Mouse (Mus musculus) left cerebral cortex, adult 9 months (tissue): ENCODE data around the gene Gdpd5.

ENCODE experiments used
- DNase-seq, 2 experiments: peaks; one replicate each; pipeline ENCODE4 v3.0.0; 2022; ENCODE audit warnings: low spot score in 2 of 2

Gdpd5 gene

DNA sequence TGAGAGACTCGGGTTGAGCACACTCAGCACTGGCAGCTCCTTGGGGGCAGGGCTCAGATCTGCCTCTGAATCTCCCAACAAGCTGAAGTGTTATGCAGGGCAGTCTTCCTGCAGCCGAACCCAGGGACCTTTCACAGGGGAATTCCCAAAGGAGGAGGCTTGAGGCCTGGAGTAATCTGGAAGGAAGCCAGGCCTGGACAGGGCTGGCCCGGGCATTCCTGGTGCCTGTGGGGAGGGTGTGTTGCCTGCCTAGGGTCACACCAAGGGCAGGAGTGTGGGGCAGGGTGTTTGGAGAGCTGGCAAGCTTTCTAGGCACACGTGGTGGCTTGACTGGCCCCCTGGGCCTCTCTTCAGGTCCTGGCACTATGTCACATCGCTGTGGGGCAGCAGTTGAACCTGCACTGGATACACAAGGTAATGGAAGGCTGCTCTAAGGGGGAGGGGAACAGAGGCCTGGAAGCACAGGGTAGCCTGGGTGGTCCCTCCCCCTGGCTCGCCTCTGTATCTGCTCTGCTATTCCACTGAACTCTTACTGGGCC lies 60.4 kb downstream of the Gdpd5 start:
- DNase-seq, result no peak

- no peak for DNase-seq
These were observed 62.0 kb downstream of the Gdpd5 start for GRCm38 (mm10) chr7:99443164-99443563.

DNA sequence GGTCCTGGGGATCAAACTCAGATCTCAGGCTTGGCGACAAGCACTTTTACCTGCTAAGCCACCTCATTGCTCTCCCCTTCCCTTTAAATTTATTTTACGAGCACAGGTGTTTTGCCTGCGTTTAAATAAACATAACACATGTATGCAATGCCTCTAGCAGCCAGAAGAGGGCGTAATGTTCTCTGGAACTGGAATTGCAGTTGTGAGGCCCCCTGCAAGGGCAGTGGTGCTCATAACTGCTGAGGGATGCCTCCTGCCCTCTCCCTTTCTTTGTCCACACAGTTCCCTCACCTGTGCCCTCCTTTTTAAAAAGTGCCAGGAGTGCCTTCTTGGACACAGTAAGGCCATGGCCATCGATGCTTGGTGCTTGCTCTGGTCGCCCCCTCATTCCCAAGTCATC lies 62.8 kb downstream of the Gdpd5 start:
- DNase-seq, result no peak

- no peak for DNase-seq
These were observed 64.6 kb downstream of the Gdpd5 start for GRCm38 (mm10) chr7:99445833-99446232.

- no peak for DNase-seq
These were observed 66.1 kb downstream of the Gdpd5 start for GRCm38 (mm10) chr7:99447323-99447722.

- DNase-seq, result no peak
These were observed 67.4 kb downstream of the Gdpd5 start for GRCm38 (mm10) chr7:99448619-99449018.

- no peak for DNase-seq
These were observed 67.8 kb downstream of the Gdpd5 start for GRCm38 (mm10) chr7:99449063-99449462.

DNA sequence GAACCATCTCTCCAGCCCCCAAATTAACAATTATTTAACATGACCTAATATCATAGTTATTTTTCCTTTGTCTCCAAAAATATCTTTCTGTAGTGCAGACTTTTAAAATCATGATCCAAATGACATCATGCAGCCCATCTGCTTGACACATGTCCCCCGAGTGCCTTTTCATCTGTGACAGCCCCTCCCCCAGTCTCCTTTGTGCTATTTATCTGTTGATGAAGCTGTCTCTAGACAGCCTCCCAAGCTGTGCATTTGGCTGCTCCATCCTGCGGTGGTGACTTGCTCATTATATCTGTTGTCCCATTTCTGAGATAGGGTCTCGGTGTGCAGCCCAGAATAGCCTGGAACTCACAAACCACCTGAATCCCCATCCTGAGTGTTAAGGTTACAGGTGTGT lies 68.5 kb downstream of the Gdpd5 start:
- DNase-seq, result no peak

DNA sequence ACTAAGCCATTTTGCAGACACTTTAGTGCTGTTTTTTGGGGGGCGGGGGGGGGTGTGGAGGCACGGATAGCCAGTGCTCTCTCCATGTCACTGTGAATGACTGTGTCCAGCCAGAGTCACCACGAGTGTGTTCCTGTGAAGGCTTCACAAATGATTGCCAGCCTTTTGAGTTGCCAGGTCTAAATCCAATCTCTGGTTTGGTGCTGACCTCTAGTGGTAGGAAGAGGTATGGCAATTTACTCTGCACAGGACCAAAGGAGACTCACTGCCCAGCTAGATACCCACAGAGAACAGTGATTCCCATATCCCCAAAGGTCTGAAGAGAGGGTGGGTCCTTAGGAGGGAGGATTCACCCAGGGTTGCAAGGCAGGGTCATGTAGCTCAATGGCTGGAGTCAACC lies 69.5 kb downstream of the Gdpd5 start:
- DNase-seq, result peak in 1 of 2 experiments; percentile 84

- no peak for DNase-seq
These were observed 71.6 kb downstream of the Gdpd5 start for GRCm38 (mm10) chr7:99452859-99453258.

DNA sequence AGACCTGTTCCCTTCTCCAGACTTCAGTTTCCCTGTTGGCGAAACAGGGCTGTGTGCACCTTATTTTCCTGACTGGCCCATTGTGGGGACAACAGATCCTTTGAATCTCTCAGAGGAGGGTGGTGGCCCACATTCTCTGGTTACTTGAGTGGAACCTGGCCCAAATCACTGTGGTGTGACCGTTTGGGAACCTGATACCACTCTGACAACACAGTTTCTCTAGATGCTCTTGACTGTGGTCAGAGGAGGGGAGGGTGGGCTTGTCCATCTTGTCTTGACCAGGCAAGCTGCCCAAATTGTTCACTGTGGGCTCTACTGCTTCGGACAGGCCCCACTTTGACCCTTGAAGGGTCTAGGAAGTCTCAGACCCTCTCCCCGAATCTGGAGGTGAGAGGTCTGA lies 72.8 kb downstream of the Gdpd5 start:
- no peak for DNase-seq

DNA sequence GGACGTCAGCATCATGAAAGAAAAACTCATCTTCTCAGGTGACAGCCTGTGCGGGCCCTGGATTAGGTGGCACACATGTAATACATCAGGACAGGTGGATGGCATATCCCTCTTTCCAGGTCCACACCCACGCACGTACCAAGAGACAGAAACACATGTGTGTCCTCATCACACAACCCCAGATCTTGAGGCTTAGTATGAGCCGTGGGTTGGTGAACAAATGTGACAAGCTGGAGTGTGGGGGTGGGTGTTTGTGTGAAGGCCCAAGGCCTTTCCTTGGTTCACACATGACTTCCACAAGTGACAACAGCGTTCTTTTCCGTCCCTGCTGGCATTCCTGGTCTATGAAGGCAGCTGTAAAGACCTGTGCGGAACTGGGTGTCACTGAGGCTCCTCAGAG lies 77.6 kb downstream of the Gdpd5 start:
- DNase-seq, result peak in 1 of 2 experiments; percentile 65

- DNase-seq, result peak in 1 of 2 experiments; percentile 40
These were observed 78.9 kb downstream of the Gdpd5 start for GRCm38 (mm10) chr7:99459888-99460652.

DNA sequence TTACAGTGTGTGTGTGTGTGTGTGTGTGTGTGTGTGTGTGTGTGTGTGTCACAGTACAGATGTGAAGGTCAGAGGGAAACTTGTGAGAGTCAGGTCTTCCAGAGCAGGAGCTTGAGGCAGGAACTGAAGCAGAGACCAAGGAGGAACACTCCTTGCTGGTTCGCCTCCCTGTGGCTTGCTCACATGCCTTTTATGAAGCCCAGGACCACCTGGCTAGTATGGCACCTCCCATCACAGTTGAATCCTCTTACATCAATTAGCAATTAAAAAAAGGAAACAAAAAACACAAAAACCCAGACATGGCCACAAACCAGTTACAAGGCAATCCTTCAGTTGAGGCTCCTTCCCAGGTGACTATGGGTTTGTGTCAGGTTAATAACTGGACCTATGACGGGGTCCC lies 81.9 kb downstream of the Gdpd5 start:
- DNase-seq, result no peak

GRCm38 (mm10) chr7:99465811-99466210 lies 84.6 kb downstream of the Gdpd5 start, which contains the start of gene Klhl35:
Klhl35 (plus strand) TSS chr7:99466004.
- DNase-seq, result peak in 1 of 2 experiments; percentile 52

DNA sequence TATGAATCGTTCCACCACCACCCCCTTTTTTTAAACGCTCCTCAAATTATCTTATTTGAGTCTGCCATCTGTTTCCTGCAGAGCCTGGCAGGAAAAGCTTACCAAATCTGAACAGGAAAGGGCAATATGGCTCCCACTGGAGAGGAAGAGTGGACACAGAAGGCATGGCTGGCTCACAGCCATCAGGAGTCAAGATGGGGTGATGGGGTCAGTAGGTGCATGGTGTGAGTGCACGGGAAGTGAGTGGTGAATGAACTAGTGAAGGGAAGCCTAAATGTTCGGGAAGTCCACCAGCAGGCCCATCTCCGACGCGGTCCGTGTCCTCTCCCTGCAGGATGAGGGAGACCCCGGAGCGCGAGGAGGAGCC lies 86.7 kb downstream of the Gdpd5 start:
- peak in 1 of 2 experiments; percentile 40 for DNase-seq

DNA sequence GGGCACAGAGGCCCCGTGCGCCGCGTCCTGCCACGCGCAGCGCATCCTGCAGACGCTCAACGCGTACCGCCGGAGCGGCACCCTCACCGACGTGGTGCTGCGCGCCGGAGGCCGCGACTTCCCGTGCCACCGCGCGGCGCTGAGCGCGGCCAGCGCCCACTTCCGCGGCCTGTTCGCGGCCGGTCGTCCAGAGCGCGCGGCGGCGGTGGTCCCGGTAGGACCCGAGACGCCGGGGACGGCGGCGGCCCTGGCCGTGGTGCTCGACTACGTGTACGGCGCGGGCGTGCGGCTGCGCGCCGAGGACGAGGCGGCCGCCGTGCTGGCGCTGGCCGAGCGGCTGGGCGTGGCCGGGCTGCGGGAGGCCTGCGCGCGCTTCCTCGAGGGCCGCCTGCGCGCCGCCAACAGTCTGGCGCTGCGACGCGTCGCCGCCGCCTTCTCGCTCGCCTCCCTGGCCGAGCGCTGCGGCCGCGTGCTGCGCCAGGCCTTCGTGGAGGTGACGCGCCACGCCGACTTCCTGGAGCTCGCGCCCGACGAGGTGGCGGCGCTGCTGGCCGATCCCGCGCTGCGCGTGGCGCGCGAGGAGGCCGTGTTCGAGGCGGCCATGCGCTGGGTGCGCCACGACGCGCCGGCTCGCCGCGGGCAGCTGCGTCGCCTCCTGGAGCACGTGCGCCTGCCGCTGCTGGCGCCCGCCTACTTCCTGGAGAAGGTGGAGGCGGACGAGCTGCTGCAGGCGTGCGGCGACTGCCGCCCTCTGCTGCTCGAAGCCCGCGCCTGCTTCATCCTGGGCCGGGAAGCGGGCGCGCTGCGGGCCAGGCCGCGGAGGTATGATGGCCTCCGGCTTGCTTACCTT lies 87.3 kb downstream of the Gdpd5 start:
- peak in 1 of 2 experiments; percentile 68 for DNase-seq

DNA sequence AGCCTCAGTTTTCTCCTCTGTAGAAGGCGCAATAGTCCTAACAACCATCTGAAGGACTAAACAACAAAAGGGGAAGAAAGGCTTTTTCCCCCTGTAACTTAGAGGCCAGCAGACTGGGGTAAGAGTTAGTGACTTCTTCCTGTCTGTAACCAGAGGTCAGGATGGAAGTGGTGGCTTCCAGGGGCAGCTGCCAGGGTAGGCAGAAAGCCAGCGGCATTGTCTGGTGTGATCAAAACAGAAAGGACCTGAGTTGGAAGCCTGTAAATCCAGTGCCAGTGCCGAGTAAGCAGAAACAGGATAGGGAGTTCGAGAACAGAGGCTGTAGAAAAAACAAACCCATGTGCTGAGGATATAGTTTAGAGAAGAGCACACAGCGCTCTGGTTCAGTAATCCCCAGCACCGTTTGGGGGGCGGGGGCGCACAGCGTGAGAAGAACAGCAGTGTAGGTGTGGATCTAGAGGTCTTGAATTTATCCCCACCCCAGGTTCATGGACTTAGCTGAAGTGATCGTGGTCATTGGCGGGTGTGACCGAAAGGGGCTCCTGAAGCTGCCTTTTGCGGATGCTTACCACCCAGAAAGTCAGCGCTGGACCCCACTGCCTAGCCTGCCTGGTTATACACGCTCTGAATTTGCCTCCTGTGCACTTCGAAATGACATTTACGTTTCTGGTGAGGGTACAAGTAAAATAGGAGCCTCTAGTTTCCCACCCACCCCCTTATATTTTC lies 88.6 kb downstream of the Gdpd5 start:
- DNase-seq, result no peak

DNA sequence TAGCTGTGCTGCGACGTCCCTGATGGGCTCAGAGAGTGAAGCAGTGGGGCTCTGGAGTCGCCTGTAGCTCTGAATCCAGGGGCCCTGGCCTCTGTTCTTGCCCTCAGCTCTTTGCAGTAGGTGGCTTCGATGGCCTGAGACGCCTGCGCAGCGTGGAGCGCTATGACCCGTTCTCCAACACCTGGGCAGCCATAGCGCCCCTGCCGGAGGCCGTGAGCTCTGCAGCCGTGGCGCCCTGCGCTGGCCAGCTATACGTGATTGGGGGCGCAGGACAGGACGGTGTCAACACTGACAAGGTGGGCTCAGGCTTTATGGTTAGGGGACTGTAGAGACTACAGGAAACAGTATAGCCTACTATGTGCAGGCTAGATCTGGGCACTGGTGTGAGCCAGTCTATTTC lies 90.4 kb downstream of the Gdpd5 start:
- no peak for DNase-seq

- DNase-seq, result no peak
These were observed 92.6 kb downstream of the Gdpd5 start for GRCm38 (mm10) chr7:99473638-99474407.
